Mouse (Mus musculus): ENCODE data around the gene Rhot2. TPM values are rescaled to one million over a fixed set of nuclear protein-coding genes. Genes with fewer than 3 reads are reported as not detected.
A peak's percentile ranks its signal among the peaks of the same experiment; 100 is the strongest.

Gene Rhot2
- polyA plus RNA-seq, 2 experiments: 10.6 to 101 TPM

DNA sequence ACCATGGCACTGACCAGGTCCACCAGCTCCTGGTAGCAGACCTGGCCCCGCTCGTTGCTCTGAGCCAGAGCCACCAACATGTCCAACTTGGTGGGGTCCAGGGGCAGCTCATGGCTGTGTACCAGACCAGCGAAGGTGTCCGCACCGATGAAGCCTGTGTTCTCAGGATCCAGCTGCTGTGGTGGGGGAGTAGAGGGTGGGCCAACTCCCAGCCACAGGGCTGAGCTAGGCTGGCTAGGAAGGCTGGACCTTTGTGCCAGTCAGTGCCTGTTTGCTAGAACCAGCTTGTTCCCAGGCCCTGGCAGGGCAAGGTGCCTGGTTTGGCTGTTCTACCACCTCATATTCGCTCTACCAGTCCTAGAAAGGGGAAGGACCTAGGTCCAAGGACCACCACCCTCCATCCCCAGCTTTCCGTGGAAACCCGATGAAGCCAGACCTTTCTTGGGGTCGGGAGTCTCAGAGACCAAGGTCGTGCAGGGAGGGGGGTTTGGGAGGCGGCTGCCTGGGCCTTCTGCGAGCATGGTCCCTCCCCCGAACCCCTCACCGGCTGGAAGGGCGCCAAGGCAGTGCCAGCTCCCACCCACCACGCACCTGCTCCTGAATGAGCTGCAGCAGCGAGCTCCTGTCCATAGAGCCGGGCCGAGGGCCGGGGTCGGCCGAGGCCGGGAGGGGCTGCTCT lies 8.1 kb downstream of the Rhot2 start:
- DNase-seq (ENCODE audit: low spot score) (no peak), ATAC-seq (ENCODE audit: low FRiP score, low read depth) (no peak)
- peak overlapping the region; percentile 53 for H3K9ac ChIP-seq (ENCODE audit: low read depth, low read length, severe bottlenecking)
- H3K36me3 ChIP-seq (ENCODE audit: control insufficient read depth, insufficient read depth, low read length): peaks cover 49% of the 10 kb centered on the region
- TF ChIP-seq POLR2A (IDR thresholded peaks at IDR 0.05; ENCODE audit: borderline replicate concordance, extremely low read depth, insufficient read depth, insufficient read length): no peak
- WGBS: 37% methylated on average over 14 of the region's 23 CpGs
- no peaks in the 10 kb centered on the region for H3K9me3 ChIP-seq (ENCODE audit: control insufficient read depth, low read length)
- peak overlapping the region; percentile 34 for H3K4me3 ChIP-seq (replicated peaks; ENCODE audit: low read length)
- H3K4me1 ChIP-seq (ENCODE audit: control insufficient read depth, insufficient read depth, low read length): peaks cover 40% of the 10 kb centered on the region
- H3K4me2 ChIP-seq (replicated peaks; ENCODE audit: low read depth, low read length, severe bottlenecking): peak overlapping the region; percentile 75
- no peaks in the 10 kb centered on the region for H3K27me3 ChIP-seq (ENCODE audit: control insufficient read depth, insufficient read depth, low read length)
- H3K27ac ChIP-seq (replicated peaks; ENCODE audit: low read depth, low read length): no peak overlapping the region

DNA sequence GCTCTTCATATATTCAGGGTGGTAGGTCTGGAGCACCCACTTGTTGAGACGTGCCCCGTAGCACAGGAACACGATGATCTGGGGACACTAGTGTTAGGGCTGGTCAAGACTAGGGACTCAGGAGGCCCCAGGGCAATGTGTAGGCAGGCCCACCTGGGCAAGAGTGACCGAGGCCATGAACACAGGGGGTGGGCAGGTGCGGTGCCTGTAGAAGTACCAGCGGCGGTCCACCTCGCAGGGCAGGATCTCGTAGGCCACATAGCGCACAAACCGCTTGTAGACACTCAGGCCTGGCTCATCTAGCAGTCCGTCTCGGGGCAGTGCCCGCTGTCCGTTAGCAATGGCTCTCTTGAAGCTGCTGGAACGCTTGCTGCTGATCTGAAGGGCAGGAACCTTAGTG lies 8.8 kb downstream of the Rhot2 start:
- H3K27me3 ChIP-seq (ENCODE audit: control insufficient read depth, insufficient read depth, low read length): no peaks in the 10 kb centered on the region
- H3K4me2 ChIP-seq (replicated peaks; ENCODE audit: low read depth, low read length, severe bottlenecking): no peak overlapping the region
- no peak for TF ChIP-seq POLR2A (IDR thresholded peaks at IDR 0.05; ENCODE audit: borderline replicate concordance, extremely low read depth, insufficient read depth, insufficient read length)
- WGBS: 88% methylated on average over 16 of the region's 16 CpGs
- H3K4me3 ChIP-seq (replicated peaks; ENCODE audit: low read length): no peak overlapping the region
- H3K36me3 ChIP-seq (ENCODE audit: control insufficient read depth, insufficient read depth, low read length): peaks cover 49% of the 10 kb centered on the region
- no peak overlapping the region for H3K27ac ChIP-seq (replicated peaks; ENCODE audit: low read depth, low read length)
- no peaks in the 10 kb centered on the region for H3K9me3 ChIP-seq (ENCODE audit: control insufficient read depth, low read length)
- ATAC-seq (ENCODE audit: low FRiP score, low read depth): no peak
- no peak for DNase-seq (ENCODE audit: low spot score)
- peaks cover 47% of the 10 kb centered on the region for H3K4me1 ChIP-seq (ENCODE audit: control insufficient read depth, insufficient read depth, low read length)
- H3K9ac ChIP-seq (ENCODE audit: low read depth, low read length, severe bottlenecking): no peak overlapping the region

DNA sequence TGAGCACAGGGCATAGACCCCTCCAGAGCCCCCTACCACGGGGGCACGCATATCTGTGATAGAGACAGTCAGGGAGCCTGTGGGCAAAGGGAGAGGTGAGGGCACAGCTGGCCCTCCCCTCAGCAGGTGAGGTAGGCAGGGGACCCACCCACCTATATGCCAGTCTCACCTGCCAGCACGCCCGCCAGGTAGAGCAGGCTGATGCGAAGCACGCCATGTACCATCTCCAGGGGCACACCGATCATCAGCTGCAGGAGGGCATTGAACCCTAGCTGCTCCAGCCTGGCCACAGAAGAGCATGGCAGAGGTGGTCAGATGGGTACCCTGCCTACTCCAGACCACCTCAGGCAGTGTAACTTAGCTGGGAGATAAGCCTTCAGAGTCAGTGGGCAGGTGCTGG lies 9.3 kb downstream of the Rhot2 start:
- no peak overlapping the region for H3K9ac ChIP-seq (ENCODE audit: low read depth, low read length, severe bottlenecking)
- H3K27ac ChIP-seq (replicated peaks; ENCODE audit: low read depth, low read length): no peak overlapping the region
- H3K4me2 ChIP-seq (replicated peaks; ENCODE audit: low read depth, low read length, severe bottlenecking): no peak overlapping the region
- DNase-seq (ENCODE audit: low spot score): no peak
- TF ChIP-seq POLR2A (IDR thresholded peaks at IDR 0.05; ENCODE audit: borderline replicate concordance, extremely low read depth, insufficient read depth, insufficient read length): no peak
- peaks cover 47% of the 10 kb centered on the region for H3K4me1 ChIP-seq (ENCODE audit: control insufficient read depth, insufficient read depth, low read length)
- no peak for ATAC-seq (ENCODE audit: low FRiP score, low read depth)
- H3K4me3 ChIP-seq (replicated peaks; ENCODE audit: low read length): no peak overlapping the region
- H3K36me3 ChIP-seq (ENCODE audit: control insufficient read depth, insufficient read depth, low read length): peaks cover 49% of the 10 kb centered on the region
- 87% methylated on average over 7 of the region's 7 CpGs for WGBS
- no peaks in the 10 kb centered on the region for H3K27me3 ChIP-seq (ENCODE audit: control insufficient read depth, insufficient read depth, low read length)
- H3K9me3 ChIP-seq (ENCODE audit: control insufficient read depth, low read length): no peaks in the 10 kb centered on the region

- 83% methylated on average over 12 of the region's 12 CpGs for WGBS
- Histone ChIP-seq H3K27ac (replicated peaks; ENCODE audit: low read depth, low read length) (no peak overlapping the region), H3K4me1 (ENCODE audit: control insufficient read depth, insufficient read depth, low read length) (peaks cover 51% of the 10 kb centered on the region), H3K9me3 (ENCODE audit: control insufficient read depth, low read length) (no peaks in the 10 kb centered on the region), H3K27me3 (ENCODE audit: control insufficient read depth, insufficient read depth, low read length) (no peaks in the 10 kb centered on the region), H3K9ac (ENCODE audit: low read depth, low read length, severe bottlenecking) (peak overlapping the region; percentile 77; the same call in 1 of the 2 replicates), H3K36me3 (ENCODE audit: control insufficient read depth, insufficient read depth, low read length) (peaks cover 49% of the 10 kb centered on the region), H3K4me2 (replicated peaks; ENCODE audit: low read depth, low read length, severe bottlenecking) (peak overlapping the region; percentile 91), H3K4me3 (replicated peaks; ENCODE audit: low read length) (peak overlapping the region; percentile 85)
- DNase-seq (ENCODE audit: low spot score): no peak
- no peak for TF ChIP-seq POLR2A (IDR thresholded peaks at IDR 0.05; ENCODE audit: borderline replicate concordance, extremely low read depth, insufficient read depth, insufficient read length)
- no peak for ATAC-seq (ENCODE audit: low FRiP score, low read depth)
Observed at GRCm38 (mm10) chr17:25834595-25835222, 9.9 kb downstream of the Rhot2 start.

DNA sequence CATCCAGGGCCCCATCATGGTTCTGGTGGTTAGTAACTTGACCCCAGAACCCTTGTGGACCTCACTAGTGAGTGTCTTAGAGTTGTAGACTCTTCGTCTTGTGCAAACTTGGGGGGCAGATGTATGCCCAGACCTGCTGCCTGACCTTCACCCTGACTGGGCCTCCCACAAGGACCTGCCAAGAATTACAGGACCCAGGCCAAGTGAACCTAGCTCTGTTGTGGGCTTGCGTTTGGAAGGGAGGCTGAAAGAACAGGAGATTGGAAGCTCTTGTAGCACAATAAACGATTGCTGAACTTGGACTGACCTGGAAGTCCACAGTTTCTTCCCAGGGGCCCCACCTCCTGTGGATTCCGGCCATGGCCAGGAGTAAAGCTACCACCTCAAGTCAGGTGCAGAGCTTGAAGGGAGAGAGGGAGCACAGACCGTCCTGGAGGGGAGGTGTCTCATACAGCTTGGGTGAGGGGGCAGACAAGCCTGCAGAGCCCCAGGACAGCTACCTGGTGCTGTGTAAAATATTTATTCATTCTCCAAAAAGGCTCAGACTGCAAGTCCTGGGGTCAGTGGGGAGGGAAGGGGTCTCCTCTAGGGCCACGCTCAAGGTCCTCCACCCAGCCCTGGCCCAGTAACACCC lies 10.6 kb downstream of the Rhot2 start:
- ATAC-seq (ENCODE audit: low FRiP score, low read depth): no peak
- no peak for TF ChIP-seq POLR2A (IDR thresholded peaks at IDR 0.05; ENCODE audit: borderline replicate concordance, extremely low read depth, insufficient read depth, insufficient read length)
- H3K27me3 ChIP-seq (ENCODE audit: control insufficient read depth, insufficient read depth, low read length): no peaks in the 10 kb centered on the region
- H3K9me3 ChIP-seq (ENCODE audit: control insufficient read depth, low read length): no peaks in the 10 kb centered on the region
- peak overlapping the region; percentile 77 for H3K9ac ChIP-seq (ENCODE audit: low read depth, low read length, severe bottlenecking)
- peaks cover 52% of the 10 kb centered on the region for H3K4me1 ChIP-seq (ENCODE audit: control insufficient read depth, insufficient read depth, low read length)
- peak overlapping the region; percentile 89; the same call in 1 of the 2 replicates for H3K27ac ChIP-seq (replicated peaks; ENCODE audit: low read depth, low read length)
- WGBS: 34% methylated on average over 6 of the region's 6 CpGs
- H3K4me3 ChIP-seq (replicated peaks; ENCODE audit: low read length): peak overlapping the region; percentile 85
- H3K36me3 ChIP-seq (ENCODE audit: control insufficient read depth, insufficient read depth, low read length): peaks cover 42% of the 10 kb centered on the region
- no peak for DNase-seq (ENCODE audit: low spot score)
- H3K4me2 ChIP-seq (replicated peaks; ENCODE audit: low read depth, low read length, severe bottlenecking): peak overlapping the region; percentile 91
